Mouse (Mus musculus) embryo, embryonic 10.5 days (tissue): ENCODE data around the gene Copg1.
"Not testable (repeated sequence)": the region's sequence is repeated elsewhere in the genome, so short reads cannot be mapped to it uniquely, and the experiment has no call there.

Source experiments
- DNase-seq: peaks from one replicate; pipeline ENCODE4 v3.0.0-alpha.2; 2015; ENCODE audit warnings: low spot score

Copg1 gene

DNA sequence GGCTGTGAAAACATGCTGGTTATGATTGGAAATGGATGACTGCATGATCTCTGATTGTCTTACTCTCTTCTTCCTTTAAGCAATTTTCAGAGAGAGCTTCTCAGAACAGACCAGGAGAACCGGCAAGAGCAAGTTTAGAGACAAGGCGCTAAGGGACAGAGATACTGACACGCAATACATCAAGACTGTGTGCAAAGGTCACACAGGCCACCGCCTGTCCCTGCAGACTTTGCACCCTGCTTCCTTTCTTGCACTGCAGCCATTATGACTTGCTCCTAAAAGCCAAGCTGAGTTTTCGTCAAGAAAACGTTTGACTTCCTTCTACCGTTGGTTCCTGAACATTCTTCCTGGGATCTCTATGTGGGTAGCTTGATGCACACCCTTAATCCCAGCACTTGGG, 12.1 kb upstream of the Copg1 start:
- DNase-seq: no peak

DNA sequence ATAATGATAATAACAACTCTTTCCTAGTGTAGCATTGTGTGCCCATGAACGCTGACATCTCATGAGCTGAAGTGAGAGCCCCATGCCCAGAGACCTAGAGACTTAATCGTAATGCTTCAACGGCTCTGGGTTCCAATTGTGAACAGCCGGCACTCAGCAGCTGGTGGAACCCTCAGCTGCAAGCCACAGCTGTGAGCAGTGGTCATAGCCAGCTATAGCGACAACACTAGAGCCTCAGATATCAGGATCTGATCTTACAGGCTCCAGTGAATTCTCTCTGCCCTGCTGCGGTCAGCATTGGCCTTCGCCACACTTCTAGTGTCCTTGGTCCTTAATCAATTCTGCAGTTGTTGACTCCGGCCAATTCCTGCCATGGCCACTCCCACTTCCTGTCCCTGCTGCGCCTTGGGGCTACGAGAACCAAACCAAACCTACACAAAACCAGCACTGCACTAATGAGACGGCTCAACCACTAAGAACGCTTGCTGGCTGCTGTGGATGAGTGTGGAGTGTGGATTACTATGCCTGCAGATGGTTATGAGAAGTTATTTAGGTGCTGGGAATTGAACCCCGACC, 11.5 kb upstream of the Copg1 start:
- peak; percentile 13 for DNase-seq

DNA sequence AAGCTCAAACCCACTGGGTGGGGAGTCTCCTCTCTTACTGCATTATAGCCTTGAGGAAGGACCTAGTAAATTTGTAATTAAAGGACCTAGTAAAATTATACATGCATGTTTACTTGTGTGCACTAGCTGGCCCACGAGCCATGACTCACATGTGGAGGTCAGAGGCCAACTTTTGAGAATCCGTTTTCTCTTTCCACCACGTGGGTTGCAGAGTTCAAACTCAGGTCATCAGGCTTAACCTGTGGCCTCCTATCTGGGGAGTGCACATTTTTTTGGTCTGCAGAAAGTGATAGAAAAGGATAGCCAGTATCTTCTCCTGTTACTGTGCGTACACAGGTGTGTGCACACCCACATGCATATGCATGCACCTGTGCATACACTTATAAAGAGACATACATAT, 8.6 kb upstream of the Copg1 start:
- peak; percentile 12 for DNase-seq

DNA sequence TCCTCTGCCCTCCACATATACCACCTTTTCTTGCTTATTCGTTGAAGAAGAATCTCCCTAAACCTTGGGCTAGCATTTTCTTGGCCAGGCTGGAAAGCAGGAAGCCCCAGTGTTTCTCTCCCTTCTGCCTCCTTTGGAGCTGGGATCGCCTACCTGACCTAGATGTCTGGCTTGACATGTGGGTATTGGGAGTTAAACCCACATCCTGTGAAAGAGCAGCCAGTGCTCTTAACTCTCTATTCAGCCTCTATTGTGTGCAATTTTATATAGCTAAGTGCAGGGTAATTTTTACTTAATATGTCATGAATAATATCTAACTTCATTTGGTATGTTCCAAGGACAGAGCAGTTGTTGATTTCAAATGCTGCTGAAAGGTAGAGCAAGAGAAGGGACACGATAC, 8.0 kb upstream of the Copg1 start:
- DNase-seq: no peak

DNA sequence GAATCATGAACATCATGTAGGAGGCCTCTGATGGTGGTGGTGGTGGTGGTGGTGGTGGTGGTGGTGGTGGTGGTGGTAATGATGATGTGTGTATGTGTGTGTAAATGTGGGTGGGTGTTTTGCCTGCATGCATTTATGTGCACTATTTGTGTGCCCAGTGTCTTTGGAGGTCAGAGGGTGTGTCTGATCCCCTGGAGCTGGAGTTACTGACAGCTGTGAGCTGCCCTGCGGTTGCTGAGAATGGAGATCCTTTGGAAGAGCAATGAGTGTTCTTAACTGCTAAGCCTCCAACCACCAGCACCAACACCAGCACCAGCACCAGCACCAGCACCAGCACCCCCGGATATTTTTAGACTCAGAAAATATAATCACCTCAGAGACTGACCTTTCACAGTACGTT, 5.4 kb upstream of the Copg1 start:
- no peak for DNase-seq

DNA sequence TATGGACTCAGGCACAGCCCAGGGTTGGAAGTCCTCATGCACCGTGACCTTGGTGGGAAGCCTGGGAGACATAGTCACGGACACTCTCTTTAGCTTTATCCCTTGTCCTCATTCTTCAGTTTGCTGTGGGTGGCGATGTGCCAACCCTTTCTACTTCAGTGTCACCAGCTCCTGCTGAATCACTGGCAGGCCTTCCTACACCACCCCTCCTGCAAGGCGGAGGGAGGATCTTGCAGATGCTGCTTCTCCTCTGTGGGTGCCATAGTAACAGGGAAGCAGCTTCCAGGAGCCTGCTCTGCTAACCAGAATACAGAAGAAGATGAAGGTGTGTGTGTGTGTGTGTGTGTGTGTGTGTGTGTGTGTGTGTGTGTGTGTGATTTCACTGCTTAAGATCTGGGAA, 4.8 kb upstream of the Copg1 start:
- DNase-seq: no peak

DNA sequence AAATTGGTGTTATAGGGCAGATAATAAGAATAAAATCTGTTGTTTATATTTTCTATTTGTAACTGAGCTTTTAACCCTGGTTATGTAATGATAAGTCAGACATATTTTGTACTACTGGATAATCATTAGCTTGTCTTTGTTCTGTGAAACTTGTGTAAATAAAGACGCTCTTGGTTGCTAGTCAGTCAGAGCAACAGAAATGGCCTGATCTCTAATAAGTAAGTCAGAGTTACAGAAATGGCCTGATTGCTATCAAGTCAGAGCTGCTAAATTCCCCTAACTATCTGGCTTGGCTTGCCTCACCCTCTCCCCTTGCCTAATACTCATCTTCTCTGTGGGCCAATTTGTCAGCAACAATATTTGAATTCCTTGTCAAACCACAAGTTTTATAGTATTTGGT, 893 bp upstream of the Copg1 start:
- DNase-seq: no peak

DNA sequence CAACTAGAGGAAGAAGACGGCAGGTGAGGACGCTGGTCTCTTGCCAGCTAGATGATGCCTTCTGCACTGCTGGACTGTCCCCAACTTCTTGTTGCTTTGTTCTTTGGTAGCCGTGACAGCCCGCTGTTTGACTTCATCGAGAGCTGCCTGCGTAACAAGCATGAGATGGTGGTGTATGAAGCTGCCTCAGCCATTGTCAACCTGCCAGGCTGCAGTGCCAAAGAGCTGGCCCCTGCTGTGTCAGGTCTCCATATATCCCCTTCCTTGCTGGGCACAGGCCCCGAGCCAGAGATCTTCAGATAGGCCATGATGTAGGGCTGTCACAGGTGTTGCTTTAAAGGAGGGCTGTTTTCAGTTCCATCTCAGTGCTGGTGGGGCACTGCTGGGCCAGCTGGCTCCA, 6.3 kb downstream of the Copg1 start:
- no peak for DNase-seq

DNA sequence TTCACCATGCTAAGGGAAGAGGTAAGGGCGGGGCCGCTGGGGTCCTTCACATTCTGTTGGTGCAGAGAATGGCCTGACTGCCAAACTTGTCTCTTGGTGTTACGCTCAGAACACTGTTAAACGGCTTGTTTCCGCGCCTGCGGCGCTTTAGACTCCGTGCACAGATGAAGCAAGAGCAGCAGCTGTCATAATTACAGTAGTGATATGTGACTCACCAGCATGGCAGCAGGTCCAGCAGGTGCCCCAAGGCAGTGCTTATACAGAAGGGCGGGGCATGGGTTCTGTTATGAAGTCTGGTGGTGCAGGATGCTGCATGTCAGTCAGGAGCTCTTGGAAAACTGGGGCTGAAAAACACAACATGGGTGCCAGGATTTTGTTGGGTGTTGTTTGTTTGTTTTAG, 10.4 kb downstream of the Copg1 start:
- no peak for DNase-seq

DNA sequence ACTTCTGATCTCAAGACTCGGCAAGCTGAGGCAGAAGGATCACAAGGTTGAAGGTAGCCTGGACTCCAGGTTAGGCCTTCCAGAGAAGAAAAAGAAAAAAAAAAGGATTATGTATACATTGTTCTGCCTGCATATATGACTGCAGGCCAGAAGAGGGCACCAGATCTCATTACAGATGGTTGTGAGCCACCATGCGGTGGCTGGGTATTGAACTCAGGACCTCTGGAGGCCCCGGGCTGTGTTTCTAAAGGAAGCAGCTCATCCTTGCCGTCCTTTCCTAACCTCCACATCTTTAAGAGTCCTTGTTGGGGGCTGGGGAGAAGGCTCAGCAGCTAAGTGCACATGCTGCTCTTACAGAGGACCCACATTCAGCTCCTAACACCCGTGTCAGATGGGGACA, 19.0 kb downstream of the Copg1 start:
- DNase-seq: peak; percentile 43

DNA sequence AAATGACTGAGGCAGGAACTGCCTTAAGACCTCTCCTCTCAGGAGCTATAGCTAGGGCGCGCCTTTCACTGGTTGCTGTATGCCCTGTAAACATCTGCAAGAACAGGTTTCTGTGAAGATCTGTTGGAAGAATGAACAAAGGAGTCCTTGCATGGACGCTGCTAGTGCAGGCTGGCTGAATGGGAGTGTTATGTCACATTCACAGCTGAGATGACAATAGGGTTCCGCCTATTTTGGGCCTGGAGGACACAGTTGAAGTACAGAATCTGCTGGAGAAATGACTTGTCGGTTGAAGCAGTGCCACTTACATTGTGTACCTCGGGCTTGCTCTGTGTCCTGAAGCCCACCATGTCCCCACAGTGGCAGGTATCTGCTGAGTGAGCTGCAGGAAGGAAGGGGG, 21.6 kb downstream of the Copg1 start:
- DNase-seq: no peak

DNA sequence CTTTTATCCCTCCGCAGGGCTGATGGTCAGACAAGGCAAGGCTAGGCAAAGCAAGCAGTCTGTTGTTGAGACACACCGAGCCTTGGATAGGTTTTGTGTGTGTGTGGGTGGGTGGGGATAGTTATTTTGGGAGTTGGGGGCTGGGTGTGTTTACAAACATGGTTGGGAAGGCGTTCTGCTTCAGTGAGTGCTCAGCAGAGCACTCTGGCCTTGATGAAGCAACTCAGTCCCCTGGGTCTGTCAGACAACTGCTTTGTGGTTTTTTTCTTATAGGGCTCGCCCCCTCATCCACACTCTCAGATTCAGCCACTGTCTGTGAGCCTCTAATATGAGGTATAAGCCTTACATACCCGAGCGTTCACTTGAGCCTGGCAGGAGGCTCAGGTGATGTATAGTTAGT, 23.9 kb downstream of the Copg1 start:
- no peak for DNase-seq

DNA sequence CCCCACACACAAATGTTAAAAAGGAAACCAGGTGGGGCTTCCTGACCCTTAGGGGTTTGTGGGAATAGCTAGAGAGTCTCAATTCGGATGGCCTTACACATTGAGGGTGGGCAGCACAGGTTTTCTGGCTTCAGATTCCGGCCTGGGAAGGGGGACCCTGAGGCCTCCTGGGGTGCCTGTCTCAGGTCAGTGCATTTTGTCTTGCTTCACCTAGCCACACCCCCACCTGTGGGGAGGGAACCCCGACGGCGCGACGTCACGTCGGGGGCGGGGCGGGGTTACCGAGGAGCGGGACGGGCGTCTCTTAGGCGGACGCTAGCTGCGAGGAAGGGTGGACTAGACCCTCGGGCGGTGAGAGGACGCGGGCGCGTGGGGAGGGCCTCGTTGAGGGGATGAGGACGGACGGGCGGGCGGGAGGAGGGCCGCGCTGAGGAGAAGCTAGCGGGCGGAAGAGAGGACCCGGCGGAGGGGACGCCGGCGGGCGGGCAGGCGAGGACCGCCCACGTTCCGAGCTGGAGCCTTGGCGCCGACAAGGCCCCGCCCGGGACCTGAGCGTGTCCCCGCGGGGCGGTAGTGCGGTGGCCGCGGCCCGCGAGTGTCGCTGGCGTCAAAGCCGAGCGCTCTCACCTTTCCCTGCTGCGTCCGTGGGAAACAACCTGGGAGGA, 26.2 kb downstream of the Copg1 start, which contains the start of gene Hmces:
Gene Hmces, plus strand, starts transcription at position 275 of the 665 bp plus-strand sequence.
- DNase-seq: peak; percentile 72

DNA sequence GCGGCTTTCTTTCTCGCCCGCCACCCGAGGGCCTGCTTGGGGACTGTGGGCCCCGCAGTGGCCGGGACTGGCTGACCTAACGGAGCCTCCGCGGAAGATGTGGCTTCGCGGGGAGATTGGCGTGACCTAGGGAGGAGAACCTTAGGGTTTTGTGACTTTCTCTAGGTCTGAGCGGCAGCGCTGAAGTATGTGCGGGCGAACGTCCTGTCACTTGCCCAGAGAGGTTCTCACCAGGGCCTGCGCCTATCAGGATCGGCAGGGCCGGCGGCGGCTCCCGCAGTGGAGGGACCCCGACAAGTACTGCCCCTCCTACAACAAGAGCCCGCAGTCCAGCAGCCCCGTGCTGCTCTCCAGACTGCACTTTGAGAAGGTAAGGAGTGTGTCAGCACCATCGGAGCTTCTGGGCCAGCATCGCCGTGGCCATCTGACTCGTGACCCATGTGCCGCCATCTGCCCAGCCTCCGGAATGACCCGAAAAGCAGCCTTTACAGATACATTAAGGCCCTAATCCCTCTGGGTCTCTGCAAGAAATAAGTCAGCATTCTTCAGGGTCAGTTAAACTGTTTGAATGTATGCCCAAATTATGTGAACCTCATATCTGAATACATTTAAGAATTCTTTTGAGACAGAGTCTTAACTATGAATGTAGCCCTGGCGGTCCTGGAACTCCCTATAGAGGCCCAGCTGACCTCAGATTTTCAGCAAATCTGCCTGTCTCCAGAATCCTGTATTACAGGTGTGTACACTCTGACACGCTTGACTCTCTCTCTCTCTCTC, 26.9 kb downstream of the Copg1 start:
- DNase-seq: peak; percentile 58

DNA sequence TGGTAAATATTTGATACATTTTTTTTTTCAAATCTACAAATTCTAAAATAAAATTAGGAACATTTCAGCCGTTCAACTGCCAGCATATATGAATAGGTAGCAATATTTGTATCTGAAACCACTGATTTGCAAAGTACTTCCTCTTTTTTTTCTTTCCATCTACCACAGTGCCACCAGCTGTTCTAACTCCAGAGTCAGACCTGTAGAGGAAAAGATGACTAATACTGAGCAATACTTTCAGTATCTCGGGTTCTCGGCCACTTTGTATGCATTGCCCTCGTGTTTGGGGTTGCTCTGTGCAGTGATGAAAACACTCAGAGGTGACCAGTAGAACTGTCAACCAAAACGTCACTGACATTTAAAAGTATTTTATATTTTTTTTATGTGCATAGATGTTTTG, 28.3 kb downstream of the Copg1 start:
- no peak for DNase-seq

DNA sequence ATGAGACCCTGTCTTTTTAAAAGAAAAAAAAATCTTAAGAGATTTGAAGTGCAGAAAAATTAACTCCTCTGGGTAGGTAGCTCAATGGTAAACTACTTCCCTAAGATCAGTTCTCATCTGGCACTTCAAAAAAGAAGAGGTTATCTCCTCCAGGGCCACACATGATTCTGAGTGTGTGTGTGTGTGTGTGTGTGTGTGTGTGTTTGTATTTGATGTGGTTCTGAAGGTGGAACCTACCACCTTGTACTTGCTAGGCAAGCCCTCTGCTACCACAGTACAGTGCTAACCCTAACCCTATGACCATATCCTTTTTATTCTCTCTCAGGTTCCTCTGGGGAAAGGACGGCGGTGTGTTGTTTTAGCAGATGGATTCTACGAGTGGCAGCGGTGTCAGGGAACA, 33.6 kb downstream of the Copg1 start:
- DNase-seq: no peak

DNA sequence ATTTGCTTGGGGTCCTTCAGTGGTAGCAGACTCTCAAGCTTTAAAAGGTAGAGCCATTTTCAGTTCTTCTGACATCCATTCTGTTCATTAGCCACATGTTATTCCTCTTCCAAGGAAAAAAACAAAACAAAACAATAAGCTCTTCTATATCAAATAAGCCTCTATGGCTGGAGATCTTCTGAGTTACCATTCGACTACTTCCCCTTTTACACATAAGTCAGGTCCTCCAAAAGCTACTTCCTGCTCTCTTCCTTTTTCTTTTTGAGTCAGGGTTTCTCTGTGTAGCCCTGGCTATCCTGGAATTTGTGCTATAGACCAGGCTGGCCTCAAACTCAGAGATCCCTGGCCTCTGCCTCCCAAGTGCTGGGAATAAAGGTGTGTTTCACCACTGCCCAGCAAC, 36.0 kb downstream of the Copg1 start:
- DNase-seq: no peak

DNA sequence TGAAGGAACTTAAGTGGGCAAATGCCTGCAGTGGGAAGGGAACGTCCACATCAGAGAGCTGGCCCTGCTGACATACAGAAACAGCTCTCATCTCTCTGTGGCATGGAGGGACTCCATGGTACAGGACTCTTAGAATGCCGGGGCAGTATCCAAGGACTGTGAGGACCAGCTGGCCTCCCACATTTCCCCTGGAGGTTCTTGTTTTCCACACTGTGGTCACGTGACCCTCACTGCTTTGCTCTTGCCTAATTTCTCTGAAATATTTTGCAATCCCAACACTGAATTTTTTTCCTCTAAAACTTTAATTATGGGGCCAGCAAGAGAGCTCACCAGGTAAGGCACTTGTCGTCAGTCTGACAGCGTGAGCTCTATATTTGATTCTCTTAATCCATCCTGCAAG, 47.4 kb downstream of the Copg1 start:
- no peak for DNase-seq

DNA sequence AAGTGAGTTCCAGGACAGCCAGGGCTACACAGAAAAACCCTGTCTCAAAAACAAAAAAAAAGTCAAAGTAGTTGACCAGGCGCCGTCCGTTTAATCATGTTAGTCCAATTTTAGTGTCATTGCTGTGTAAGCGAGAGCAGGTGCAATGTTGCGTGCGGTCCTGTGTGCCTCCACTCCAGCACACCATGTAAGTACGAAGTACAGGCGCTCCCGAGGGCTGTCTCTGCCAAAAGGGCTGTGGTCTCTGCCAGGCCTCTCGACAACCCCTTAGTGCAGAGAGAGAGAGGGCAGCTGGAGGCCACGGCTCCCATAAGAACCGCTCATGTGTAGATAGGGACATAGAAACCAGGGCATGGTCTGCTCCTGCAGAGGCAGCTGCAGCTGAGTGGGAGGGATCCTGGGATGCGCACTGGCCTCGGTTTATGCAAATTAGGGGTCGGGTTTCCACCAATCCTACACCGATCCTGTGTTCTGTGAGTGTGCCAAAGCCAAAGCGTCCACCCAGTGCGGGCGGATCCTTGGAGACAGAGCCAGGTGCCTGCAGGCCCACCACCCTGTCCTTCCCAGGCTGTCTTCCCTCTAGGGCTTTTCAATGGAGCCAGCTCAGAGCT, 49.7 kb downstream of the Copg1 start:
- peak; percentile 86 for DNase-seq

DNA sequence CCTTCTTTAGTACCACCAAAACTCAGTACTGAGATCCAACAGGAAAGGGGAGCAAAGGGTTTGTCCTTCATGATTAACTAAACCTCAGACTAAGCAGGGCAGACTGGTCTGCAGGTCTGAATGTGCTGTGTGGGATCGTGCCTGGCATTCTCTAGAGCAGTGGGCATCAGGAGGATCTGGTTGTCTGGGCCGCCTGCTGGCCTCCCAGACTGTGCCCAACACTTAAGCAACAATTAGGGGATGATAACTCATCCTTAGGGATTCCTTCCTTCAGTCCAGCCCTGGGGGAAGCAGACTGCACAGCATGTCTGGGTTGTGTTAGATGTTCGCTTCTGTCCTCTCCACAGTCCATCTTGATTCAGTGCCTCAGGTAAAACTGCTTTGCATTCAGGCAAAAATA, 51.3 kb downstream of the Copg1 start:
- no peak for DNase-seq

DNA sequence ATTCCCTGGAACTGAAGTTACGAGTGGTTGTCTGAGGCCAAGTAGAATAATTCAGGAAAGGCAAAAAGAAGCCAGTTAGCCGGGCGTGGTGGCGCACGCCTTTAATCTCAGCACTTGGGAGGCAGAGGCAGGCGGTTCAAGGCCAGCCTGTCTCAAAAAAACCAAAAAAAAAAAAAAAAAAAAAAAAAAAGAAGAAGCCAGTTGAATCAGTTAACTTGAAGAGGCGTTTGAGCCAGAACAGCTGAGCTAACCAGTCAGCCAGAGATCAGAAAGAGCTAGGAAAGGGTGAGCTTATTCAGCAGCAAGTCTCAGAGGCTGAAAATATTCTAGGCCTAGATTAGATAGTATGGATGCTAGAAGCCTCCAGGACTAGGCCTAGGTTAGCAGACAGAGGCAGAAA, 54.6 kb downstream of the Copg1 start:
- DNase-seq: no peak

DNA sequence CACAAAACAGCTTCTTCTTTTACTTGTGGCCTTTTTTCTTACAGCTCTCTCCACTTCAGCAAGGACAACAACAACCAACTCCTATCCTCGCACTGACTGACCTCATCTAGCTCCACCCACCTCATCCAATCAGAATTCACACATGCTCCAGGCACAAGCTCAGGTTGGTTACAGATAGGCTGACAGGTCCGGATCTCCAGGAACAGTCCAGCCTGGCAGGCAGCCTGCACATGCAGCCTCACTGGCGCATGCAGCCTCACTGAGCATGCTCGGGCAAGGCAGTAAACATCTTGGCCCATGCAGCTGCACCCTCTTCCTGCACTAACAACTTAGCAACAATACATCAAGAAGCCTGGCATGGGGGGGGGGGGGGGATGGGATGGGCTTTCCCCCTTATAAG, 74.8 kb downstream of the Copg1 start:
- DNase-seq: not testable (repeated sequence)
